Mouse (Mus musculus): ENCODE measurements around the gene Spsb3.

DNA sequence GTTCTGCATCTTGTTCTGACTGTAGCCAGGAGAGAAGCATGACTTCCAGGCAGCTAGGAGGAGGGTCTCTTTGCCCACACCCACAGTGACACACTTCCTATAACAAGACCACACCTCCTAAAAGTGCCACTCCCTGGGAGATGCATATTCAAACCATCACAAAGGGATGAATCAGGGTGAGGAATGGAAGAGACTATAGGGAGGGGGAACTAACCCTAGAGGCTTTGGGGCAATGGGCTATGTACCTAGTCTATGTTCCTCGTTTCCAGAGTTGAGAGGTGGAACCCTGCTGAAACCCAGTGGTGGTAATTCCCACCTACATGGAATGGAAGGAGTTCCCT, 12.1 kb upstream of the Spsb3 start:
- TF ChIP-seq CTCF (IDR thresholded peaks at IDR 0.05; ENCODE audit: borderline replicate concordance, extremely low read depth, insufficient read depth, insufficient read length) (no peak), POLR2A (IDR thresholded peaks at IDR 0.05; ENCODE audit: borderline replicate concordance, extremely low read depth, insufficient read depth, insufficient read length, poor library complexity, severe bottlenecking) (no peak)

Data from brain, embryonic 14.5 days (tissue).